Mouse (Mus musculus): ENCODE measurements at regions not wholly inside any gene's neighbourhood (a gene's known extent, or its start where the extent isn't known, plus 50 kb on each side); places are given as distances from the start of the nearest gene placed in this dataset.

DNA sequence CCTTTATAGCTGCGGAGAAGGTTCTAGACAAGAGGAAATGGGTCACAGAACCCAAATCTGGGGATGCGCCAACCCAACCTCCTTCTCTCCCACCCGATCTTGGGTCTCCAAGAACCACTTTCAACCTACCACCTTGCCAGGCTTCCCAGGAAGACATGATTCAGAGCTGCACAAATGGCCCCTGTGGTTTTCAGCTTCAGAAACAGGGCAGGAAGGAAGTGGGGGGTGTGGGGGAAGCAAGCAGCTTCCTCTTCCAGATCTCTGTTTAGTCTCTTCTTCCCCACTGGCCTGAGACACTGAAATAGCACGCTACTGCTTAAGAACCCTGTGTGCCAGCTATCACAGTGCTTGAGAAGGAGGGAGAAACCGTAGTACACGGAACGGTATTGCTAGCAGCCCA lies 70.4 kb upstream of the Gpr12 start:
- Histone ChIP-seq H3K27me3 (ENCODE audit: control insufficient read depth in 1 of 2, insufficient read depth in 2 of 2, low read length in 2 of 2) (no peaks in the 10 kb centered on the region), H3K4me1 (ENCODE audit: control insufficient read depth in 1 of 2, insufficient read depth in 2 of 2, low read length in 2 of 2) (no peaks in the 10 kb centered on the region), H3K36me3 (ENCODE audit: control insufficient read depth in 1 of 2, insufficient read depth in 2 of 2, low read length in 2 of 2) (no peaks in the 10 kb centered on the region), H3K4me3 (ENCODE audit: control insufficient read depth in 1 of 2, insufficient read depth in 1 of 2, low read depth in 2 of 2, low read length in 2 of 2) (no peak overlapping the region), H3K27ac (ENCODE audit: control insufficient read depth, low read depth, low read length) (no peak overlapping the region), H3K9ac (ENCODE audit: control insufficient read depth, low read depth, low read length, poor library complexity, severe bottlenecking) (no peak overlapping the region), H3K9me3 (replicated peaks; ENCODE audit: insufficient read depth, low read length) (no peaks in the 10 kb centered on the region), H3K79me2 (ENCODE audit: control insufficient read depth, insufficient read depth, low read length, poor library complexity) (no peaks in the 10 kb centered on the region)
- no peak for DNase-seq (ENCODE audit: low read depth, low spot score)
- TF ChIP-seq MAZ (IDR thresholded peaks at IDR 0.05; ENCODE audit: low read depth, low read length): no peak
- TF ChIP-seq POLR2AphosphoS5 (IDR thresholded peaks at IDR 0.05; ENCODE audit: borderline replicate concordance, low read depth, low read length): no peak
- no peak for TF ChIP-seq CHD1 (IDR thresholded peaks at IDR 0.05; ENCODE audit: low read depth, low read length)
- no peak for TF ChIP-seq GATA1 (IDR thresholded peaks at IDR 0.05; ENCODE audit: low read depth, low read length)
- no peak for TF ChIP-seq TAL1 (IDR thresholded peaks at IDR 0.05; ENCODE audit: low read length)
- TF ChIP-seq POLR2AphosphoS2 (IDR thresholded peaks at IDR 0.05; ENCODE audit: low read length): no peak
- TF ChIP-seq HCFC1 (IDR thresholded peaks at IDR 0.05; ENCODE audit: low read depth, low read length): no peak
- no peak for TF ChIP-seq BHLHE40 (IDR thresholded peaks at IDR 0.05; ENCODE audit: borderline replicate concordance, low read depth, low read length)
- TF ChIP-seq MYC (IDR thresholded peaks at IDR 0.05; ENCODE audit: low read depth, low read length): no peak
- TF ChIP-seq ELF1 (IDR thresholded peaks at IDR 0.05; ENCODE audit: low read depth, low read length): no peak
- no peak for TF ChIP-seq RAD21 (IDR thresholded peaks at IDR 0.05; ENCODE audit: low read depth, low read length)
- no peak for TF ChIP-seq ZNF384 (IDR thresholded peaks at IDR 0.05; ENCODE audit: low read depth, low read length)
- no peak for TF ChIP-seq POLR2A (IDR thresholded peaks at IDR 0.05; ENCODE audit: control insufficient read depth in 1 of 2, insufficient read depth in 1 of 2, low read depth in 1 of 2, low read length in 2 of 2, poor library complexity in 1 of 2)
- TF ChIP-seq MAX (IDR thresholded peaks at IDR 0.05; ENCODE audit: low read length): no peak
- TF ChIP-seq CHD2 (IDR thresholded peaks at IDR 0.05; ENCODE audit: low read length): no peak
- TF ChIP-seq RCOR1 (IDR thresholded peaks at IDR 0.05; ENCODE audit: low read depth, low read length): no peak
- TF ChIP-seq ETS1 (IDR thresholded peaks at IDR 0.05; ENCODE audit: low read depth, low read length): no peak
- no peak for TF ChIP-seq CTCF (IDR thresholded peaks at IDR 0.05 in 2 of 3, conservative IDR thresholded peaks at IDR 0.05 in 1 of 3; ENCODE audit: control insufficient read depth in 1 of 3, insufficient read depth in 1 of 3, low read depth in 2 of 3, low read length in 3 of 3, poor library complexity in 1 of 3, severe bottlenecking in 1 of 3)

DNA sequence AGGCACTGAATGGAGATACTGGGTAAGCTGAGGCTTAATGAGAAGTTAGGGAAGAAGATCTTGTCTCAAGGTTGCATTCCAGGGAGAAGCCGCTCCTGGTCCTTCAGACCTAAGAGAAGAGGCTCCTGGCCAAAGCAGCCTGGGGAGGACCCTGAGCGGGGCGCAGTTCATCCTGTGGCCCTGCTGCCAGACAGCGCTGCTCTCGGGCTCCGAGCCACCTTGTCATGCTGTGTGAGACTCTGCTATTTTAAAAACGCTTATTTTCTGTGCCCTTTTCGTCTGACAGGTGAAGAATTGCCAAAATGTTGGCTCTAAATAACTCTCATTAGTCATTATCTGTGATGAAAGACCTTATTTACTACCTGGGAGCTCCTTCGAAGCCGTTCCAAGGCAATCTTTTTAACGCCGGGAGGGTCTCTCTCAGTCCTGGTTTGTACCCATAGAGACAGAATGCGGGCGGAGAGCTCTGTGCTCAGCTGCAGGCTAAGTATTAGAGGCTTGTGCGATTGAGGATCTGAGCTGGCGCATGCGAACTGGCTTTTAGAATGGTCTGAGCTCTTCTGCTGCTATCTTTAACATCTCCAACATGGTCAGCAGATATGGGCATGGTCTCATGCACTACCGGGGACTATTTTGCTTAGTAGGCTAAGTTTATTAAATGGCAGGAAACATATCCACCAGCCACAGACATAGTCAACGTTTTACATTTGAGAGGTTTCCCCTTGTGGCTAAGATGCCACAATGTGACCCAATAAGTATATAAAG lies 68.8 kb upstream of the Gpr12 start:
- no peaks in the 10 kb centered on the region for H3K27me3 ChIP-seq (ENCODE audit: control insufficient read depth in 1 of 2, insufficient read depth in 2 of 2, low read length in 2 of 2)
- DNase-seq (ENCODE audit: low read depth, low spot score): no peak
- no peak overlapping the region for H3K27ac ChIP-seq (ENCODE audit: control insufficient read depth, low read depth, low read length)
- H3K79me2 ChIP-seq (ENCODE audit: control insufficient read depth, insufficient read depth, low read length, poor library complexity): no peaks in the 10 kb centered on the region
- no peak overlapping the region for H3K9ac ChIP-seq (ENCODE audit: control insufficient read depth, low read depth, low read length, poor library complexity, severe bottlenecking)
- H3K9me3 ChIP-seq (replicated peaks; ENCODE audit: insufficient read depth, low read length): no peaks in the 10 kb centered on the region
- no peaks in the 10 kb centered on the region for H3K4me1 ChIP-seq (ENCODE audit: control insufficient read depth in 1 of 2, insufficient read depth in 2 of 2, low read length in 2 of 2)
- no peak overlapping the region for H3K4me3 ChIP-seq (ENCODE audit: control insufficient read depth in 1 of 2, insufficient read depth in 1 of 2, low read depth in 2 of 2, low read length in 2 of 2)
- TF ChIP-seq MYC (IDR thresholded peaks at IDR 0.05; ENCODE audit: low read depth, low read length) (no peak), ZKSCAN1 (IDR thresholded peaks at IDR 0.05; ENCODE audit: low read depth, low read length) (no peak), BHLHE40 (IDR thresholded peaks at IDR 0.05; ENCODE audit: borderline replicate concordance, low read depth, low read length) (no peak), ETS1 (IDR thresholded peaks at IDR 0.05; ENCODE audit: low read depth, low read length) (no peak)
- no peaks in the 10 kb centered on the region for H3K36me3 ChIP-seq (ENCODE audit: control insufficient read depth in 1 of 2, insufficient read depth in 2 of 2, low read length in 2 of 2)
